Mouse (Mus musculus): ENCODE data around the gene Vmn2r71.

Gene Vmn2r71

DNA sequence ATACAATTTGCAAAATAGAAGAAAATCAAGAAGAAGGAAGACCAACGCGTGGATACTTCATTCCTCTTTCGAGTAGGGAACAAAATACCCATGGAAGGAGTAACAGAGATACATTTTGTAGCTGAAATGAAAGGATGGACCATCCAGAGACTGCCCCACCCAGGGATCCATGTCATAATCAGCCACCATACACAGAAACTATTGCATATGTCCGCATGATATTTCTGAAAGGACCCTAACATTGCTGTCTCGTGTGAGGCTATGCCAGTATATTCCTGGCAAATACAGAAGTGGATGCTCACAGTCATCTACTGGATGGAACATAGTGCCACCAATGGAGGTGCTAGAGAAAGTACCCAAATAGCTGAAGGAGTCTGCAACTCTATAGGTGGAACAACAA is at the start of gene Vmn2r71:
Gene Vmn2r71, plus strand, starts transcription at position 301 of the 400 bp plus-strand sequence.
- in situ Hi-C loops (cut with MboI): no loop called here

GRCm38 (mm10) chr7:85542108-85542507 is 20.8 kb upstream of the Vmn2r71 start:
- in situ Hi-C loops (cut with MboI): no loop called here

DNA sequence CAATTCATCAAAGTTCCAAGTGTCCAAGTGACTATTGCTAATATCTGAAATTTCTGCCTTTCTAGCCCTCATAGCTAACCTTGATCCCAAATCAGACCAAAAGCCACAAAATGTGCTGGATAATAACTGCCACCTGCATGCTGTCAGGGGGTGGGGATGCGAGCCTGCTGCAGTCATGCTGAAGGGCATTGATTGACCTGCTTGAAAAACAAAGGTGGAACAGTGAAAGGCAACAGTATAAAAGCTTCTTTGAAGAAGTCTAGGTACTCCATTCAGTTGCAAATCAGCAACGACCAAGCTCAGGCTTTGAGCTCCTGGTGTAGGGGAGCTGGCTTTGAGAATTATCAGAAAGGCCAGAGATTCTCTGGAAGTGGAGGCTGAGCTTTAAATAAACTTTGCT is 19.8 kb upstream of the Vmn2r71 start:
- in situ Hi-C loops (cut with MboI): no loop called here

- in situ Hi-C loops (cut with MboI): no loop called here
Observed at GRCm38 (mm10) chr7:85569092-85569491, 6.2 kb downstream of the Vmn2r71 start, which contains the start of gene Vmn2r70. Vmn2r70 (minus strand) TSS chr7:85569192.

Data from mature B cell (primary cell).